Mouse (Mus musculus) lung, postnatal 0 days (tissue): Measurements from ENCODE around the gene Ago4.

Source experiments
- CTCF ChIP-seq: IDR thresholded peaks from 2 replicates; pipeline ENCODE4 v1.5.1; 2016; ENCODE audit warnings: antibody characterized with exemption, mild to moderate bottlenecking
- EP300 ChIP-seq: IDR thresholded peaks from 2 replicates; pipeline ENCODE4 v1.6.1; 2016; ENCODE audit warnings: antibody characterized with exemption, mild to moderate bottlenecking, control low read depth

DNA sequence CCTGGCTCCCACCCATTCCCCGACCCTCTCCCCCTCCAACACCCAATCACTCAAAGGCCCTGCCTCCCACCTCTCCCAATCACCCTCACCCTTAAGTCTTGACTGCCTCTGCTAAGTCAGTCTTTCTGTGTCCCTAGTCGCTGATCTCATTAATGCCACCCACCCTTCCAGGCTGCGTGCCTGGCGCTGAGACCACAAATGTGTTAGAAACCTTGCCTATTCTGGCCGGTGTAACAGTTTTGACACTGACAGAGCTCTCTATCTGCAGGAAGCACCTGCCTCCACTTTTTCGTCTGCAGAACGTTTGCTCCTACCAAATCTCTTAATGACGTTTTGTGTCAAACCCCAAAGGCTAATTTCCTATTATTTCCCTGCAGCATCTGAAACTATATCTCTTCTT is 64.3 kb downstream of the Ago4 start:
- TF ChIP-seq CTCF, result no peak
- TF ChIP-seq EP300, result no peak
